8 mouse cellular contexts compared by ENCODE assay signal in genomic region chr4:136282621-136283480, GRCm38 (mm10). TPM values are rescaled to one million over a fixed set of nuclear protein-coding genes. Genes with fewer than 3 reads are reported as not detected.
DNase-seq lines count a peak whose midpoint lies in the region; ATAC-seq lines count a peak whose summit lies in the region.

No protein-coding gene starts in this region.

- ATAC-seq in heart, embryonic 15.5 days (replicated peaks; ENCODE audit: insufficient number of reproducible peaks, insufficient read depth, low FRiP score, low read depth) = no peak
- no peak for ATAC-seq in neural tube, embryonic 11.5 days (ENCODE audit: insufficient read depth, low FRiP score, low TSS enrichment)

- intact Hi-C loops in left cerebral cortex, postnatal 4 days (cut with DNase I) = no loop called here

- H3K4me1 ChIP-seq in heart, embryonic 15.5 days (replicated peaks) = peaks cover 46% of the 10 kb centered on the region
- peaks cover 45% of the 10 kb centered on the region for H3K4me1 ChIP-seq in limb, embryonic 10.5 days
- peaks cover 22% of the 10 kb centered on the region for H3K4me1 ChIP-seq in neural tube, embryonic 11.5 days (ENCODE audit: control insufficient read depth, insufficient read depth, low read length)

- peak; percentile 40 for DNase-seq in kidney, adult 9 months
- no peak for DNase-seq in kidney, adult 11 months
- no peak for DNase-seq in limb, embryonic 10.5 days (ENCODE audit: low spot score)
- DNase-seq in neural tube, embryonic 11.5 days (ENCODE audit: low spot score) = peak; percentile 34
- no peak for DNase-seq in left cerebral cortex, postnatal 4 days
- no peak for DNase-seq in left cerebral cortex, adult 8-10 months (ENCODE audit: low spot score in 2 of 2)
- no peak for DNase-seq in thymus, postnatal 36 days

- H3K9me3 ChIP-seq in heart, embryonic 15.5 days (replicated peaks) = no peaks in the 10 kb centered on the region
- H3K9me3 ChIP-seq in limb, embryonic 10.5 days (replicated peaks) = no peaks in the 10 kb centered on the region
- H3K9me3 ChIP-seq in neural tube, embryonic 11.5 days (ENCODE audit: control insufficient read depth, low read length) = no peaks in the 10 kb centered on the region

- H3K9ac ChIP-seq in heart, embryonic 15.5 days = no peak overlapping the region
- H3K9ac ChIP-seq in neural tube, embryonic 11.5 days (ENCODE audit: low read length) = peak overlapping the region; percentile 45

- H3K27me3 ChIP-seq in heart, embryonic 15.5 days = no peaks in the 10 kb centered on the region
- H3K27me3 ChIP-seq in limb, embryonic 10.5 days (ENCODE audit: low read depth, poor library complexity, severe bottlenecking) = 0 out of 2 replicates have a peak, but pooled peaks cover 5% of the 10 kb centered on the region
- no peaks in the 10 kb centered on the region for H3K27me3 ChIP-seq in neural tube, embryonic 11.5 days (ENCODE audit: control insufficient read depth, insufficient read depth, low read length)

- H3K27ac ChIP-seq in heart, embryonic 15.5 days = peak overlapping the region; percentile 98
- peak overlapping the region; percentile 70; the same call in 1 of the 2 replicates for H3K27ac ChIP-seq in limb, embryonic 10.5 days
- peak overlapping the region; percentile 75 for H3K27ac ChIP-seq in neural tube, embryonic 11.5 days (ENCODE audit: low read depth, low read length)

- 0 out of 2 replicates have a peak overlapping the region, but pooled peaks have one; percentile 5 for H3K4me2 ChIP-seq in heart, embryonic 15.5 days
- no peak overlapping the region for H3K4me2 ChIP-seq in neural tube, embryonic 11.5 days (ENCODE audit: low read depth)

- no peak overlapping the region for H3K4me3 ChIP-seq in heart, embryonic 15.5 days
- H3K4me3 ChIP-seq in limb, embryonic 10.5 days = no peak overlapping the region
- no peak overlapping the region for H3K4me3 ChIP-seq in neural tube, embryonic 11.5 days (ENCODE audit: low read depth, low read length)

- 55% methylated on average over 10 of the region's 10 CpGs for WGBS in heart, embryonic 15.5 days
- WGBS in limb, embryonic 10.5 days = 47% methylated on average over 10 of the region's 10 CpGs
- 30% methylated on average over 10 of the region's 10 CpGs for WGBS in neural tube, embryonic 11.5 days

- peaks cover 9% of the 10 kb centered on the region for H3K36me3 ChIP-seq in heart, embryonic 15.5 days
- peaks cover 7% of the 10 kb centered on the region for H3K36me3 ChIP-seq in limb, embryonic 10.5 days
- no peaks in the 10 kb centered on the region for H3K36me3 ChIP-seq in neural tube, embryonic 11.5 days (ENCODE audit: control insufficient read depth, insufficient read depth, low read length)

RNA-seq across cellular contexts. Expression of gene Zfp46, which starts 1.6 kb away (rescaled TPM):
- 18.3 and 21.5 TPM in 2 replicates for polyA plus RNA-seq in heart, embryonic 15.5 days (2015; fragmentation: Nextera tagmentation; extraction: Ambion mirVana)
- 20.2 and 24.6 TPM in 2 replicates for polyA plus RNA-seq in limb, embryonic 10.5 days (2016; fragmentation: Nextera tagmentation; extraction: Ambion mirVana)
- 34.2 and 34.4 TPM in 2 replicates for polyA plus RNA-seq in neural tube, embryonic 11.5 days (2014; fragmentation: Nextera tagmentation; extraction: Ambion mirVana)
- total RNA-seq in left cerebral cortex, postnatal 4 days (2021) = 100 to 1,000 TPM; 102 to 108 TPM
- total RNA-seq in left cerebral cortex, adult 8-10 months (2022) = 10 to 100 TPM; 42.5 to 54.8 (median 50.8) TPM

RNA-seq across cellular contexts. Expression of gene Hnrnpr, which starts 27.9 kb away (rescaled TPM):
- 84.3 and 107 TPM in 2 replicates for polyA plus RNA-seq in heart, embryonic 15.5 days (2015; fragmentation: Nextera tagmentation; extraction: Ambion mirVana)
- polyA plus RNA-seq in limb, embryonic 10.5 days (2016; fragmentation: Nextera tagmentation; extraction: Ambion mirVana) = 219 and 255 TPM in 2 replicates
- 183 and 184 TPM in 2 replicates for polyA plus RNA-seq in neural tube, embryonic 11.5 days (2014; fragmentation: Nextera tagmentation; extraction: Ambion mirVana)
- 100 to 1,000 TPM; 158 to 159 TPM for total RNA-seq in left cerebral cortex, postnatal 4 days (2021)
- total RNA-seq in left cerebral cortex, adult 8-10 months (2022) = 10 to 100 TPM; 78.9 to 93.4 (median 89.9) TPM

RNA-seq across cellular contexts. Expression of gene Tcea3, which starts 35.3 kb away (rescaled TPM):
- polyA plus RNA-seq in heart, embryonic 15.5 days (2015; fragmentation: Nextera tagmentation; extraction: Ambion mirVana) = 47.7 and 61.6 TPM in 2 replicates
- 1.5 and 1.8 TPM in 2 replicates for polyA plus RNA-seq in limb, embryonic 10.5 days (2016; fragmentation: Nextera tagmentation; extraction: Ambion mirVana)
- polyA plus RNA-seq in neural tube, embryonic 11.5 days (2014; fragmentation: Nextera tagmentation; extraction: Ambion mirVana) = 6.5 and 7.4 TPM in 2 replicates
- total RNA-seq in left cerebral cortex, postnatal 4 days (2021) = 1 to 10 TPM in 1 of 2 experiments, under 1 TPM in 1; 0.92 to 1.2 TPM
- under 1 TPM; 0.52 to 0.93 (median 0.70) TPM for total RNA-seq in left cerebral cortex, adult 8-10 months (2022)

Comparison
In these comparisons a context has a peak if more than half of its experiments do, and no peak if none do; other contexts are left out.
1. DNase-seq: peak in kidney, adult 9 months (single experiment) and neural tube, embryonic 11.5 days (single experiment); none in kidney, adult 11 months (single experiment), limb, embryonic 10.5 days (single experiment), left cerebral cortex, postnatal 4 days (single experiment), left cerebral cortex, adult 8-10 months (0 of 2) and thymus, postnatal 36 days (0 of 2).
2. Peak in every context shown above with its lines, with median percentiles within 50 percentile points of each other: H3K27ac ChIP-seq.